8 mouse cellular contexts compared by ENCODE assay signal in genomic region chr4:45971806-45972447, GRCm38 (mm10). TPM values are rescaled to one million over a fixed set of nuclear protein-coding genes. Genes with fewer than 3 reads are reported as not detected.
A peak's percentile ranks its signal among the peaks of the same experiment; 100 is the strongest.
DNase-seq lines count a peak whose midpoint lies in the region; ATAC-seq and TF ChIP-seq lines count a peak whose summit lies in the region.

No protein-coding gene starts in this region.

- TF ChIP-seq POLR2A in brain, embryonic 14.5 days (IDR thresholded peaks at IDR 0.05; ENCODE audit: borderline replicate concordance, extremely low read depth, insufficient read depth, insufficient read length, poor library complexity, severe bottlenecking), result peak; percentile 55; the same call in 1 of the 2 replicates

- 3% methylated on average over 51 of the region's 51 CpGs for WGBS in heart, embryonic 12.5 days
- 3% methylated on average over 48 of the region's 51 CpGs for WGBS in kidney, postnatal 0 days
- 3% methylated on average over 51 of the region's 51 CpGs for WGBS in liver, embryonic 12.5 days (ENCODE audit: insufficient replicate concordance)
- 2% methylated on average over 49 of the region's 51 CpGs for WGBS in stomach, embryonic 15.5 days

- H3K4me2 ChIP-seq in heart, embryonic 12.5 days, result peak overlapping the region; percentile 71
- H3K4me2 ChIP-seq in kidney, postnatal 0 days (ENCODE audit: low read length), result peak overlapping the region; percentile 86
- peak overlapping the region; percentile 99 for H3K4me2 ChIP-seq in liver, embryonic 12.5 days
- peak overlapping the region; percentile 90 for H3K4me2 ChIP-seq in stomach, embryonic 15.5 days

- H3K9me3 ChIP-seq in erythroblast, embryonic 14.5 days (ENCODE audit: control insufficient read depth, low read length), result no peaks in the 10 kb centered on the region
- H3K9me3 ChIP-seq in heart, embryonic 12.5 days (replicated peaks), result no peaks in the 10 kb centered on the region
- H3K9me3 ChIP-seq in kidney, postnatal 0 days (replicated peaks; ENCODE audit: low read length), result no peaks in the 10 kb centered on the region
- no peaks in the 10 kb centered on the region for H3K9me3 ChIP-seq in liver, embryonic 12.5 days (replicated peaks)
- H3K9me3 ChIP-seq in stomach, embryonic 15.5 days, result no peaks in the 10 kb centered on the region

- DNase-seq in brain, embryonic 14.5 days (ENCODE audit: low read depth), result peak; percentile 97
- peak; percentile 96 for DNase-seq in kidney, postnatal 0 days (ENCODE audit: low spot score)
- DNase-seq in natural killer cell, adult 2 months (ENCODE audit: low spot score in 2 of 2), result peak; percentile 93 to 98

- H3K9ac ChIP-seq in heart, embryonic 12.5 days, result peak overlapping the region; percentile 87
- peak overlapping the region; percentile 85 for H3K9ac ChIP-seq in kidney, postnatal 0 days (ENCODE audit: low read depth, low read length)
- peak overlapping the region; percentile 81 for H3K9ac ChIP-seq in liver, embryonic 12.5 days
- H3K9ac ChIP-seq in stomach, embryonic 15.5 days, result peak overlapping the region; percentile 66

- no peaks in the 10 kb centered on the region for H3K36me3 ChIP-seq in C2C12 (ENCODE audit: control insufficient read depth, insufficient read depth)
- no peaks in the 10 kb centered on the region for H3K36me3 ChIP-seq in erythroblast, embryonic 14.5 days (ENCODE audit: control insufficient read depth)
- H3K36me3 ChIP-seq in heart, embryonic 12.5 days, result no peaks in the 10 kb centered on the region
- H3K36me3 ChIP-seq in kidney, postnatal 0 days (ENCODE audit: insufficient read depth, low read length), result no peaks in the 10 kb centered on the region
- H3K36me3 ChIP-seq in liver, embryonic 12.5 days, result no peaks in the 10 kb centered on the region
- no peaks in the 10 kb centered on the region for H3K36me3 ChIP-seq in stomach, embryonic 15.5 days

- peak; percentile 92 for TF ChIP-seq CTCF in C2C12 (IDR thresholded peaks at IDR 0.05; ENCODE audit: control insufficient read depth, insufficient read depth, insufficient read length)
- TF ChIP-seq CTCF in brain, embryonic 14.5 days (IDR thresholded peaks at IDR 0.05; ENCODE audit: borderline replicate concordance, extremely low read depth, insufficient read depth, insufficient read length), result peak; percentile 86
- TF ChIP-seq CTCF in kidney, postnatal 0 days (IDR thresholded peaks at IDR 0.05; ENCODE audit: low read depth), result peak; percentile 87

- H3K4me3 ChIP-seq in C2C12 (ENCODE audit: insufficient read depth, poor library complexity, severe bottlenecking), result peak overlapping the region; percentile 57
- H3K4me3 ChIP-seq in erythroblast, embryonic 14.5 days (replicated peaks), result peak overlapping the region; percentile 81
- H3K4me3 ChIP-seq in heart, embryonic 12.5 days, result peak overlapping the region; percentile 94
- peak overlapping the region; percentile 90 for H3K4me3 ChIP-seq in kidney, postnatal 0 days (replicated peaks; ENCODE audit: low read depth, low read length)
- H3K4me3 ChIP-seq in liver, embryonic 12.5 days, result peak overlapping the region; percentile 84
- peak overlapping the region; percentile 96 for H3K4me3 ChIP-seq in stomach, embryonic 15.5 days (replicated peaks)

- peaks cover 56% of the 10 kb centered on the region for H3K79me2 ChIP-seq in C2C12 (ENCODE audit: control insufficient read depth, insufficient read depth)

- peak overlapping the region; percentile 30; the same call in 1 of the 2 replicates for H3K27ac ChIP-seq in heart, embryonic 12.5 days (ENCODE audit: poor library complexity, severe bottlenecking)
- peak overlapping the region; percentile 86 for H3K27ac ChIP-seq in kidney, postnatal 0 days
- no peak overlapping the region for H3K27ac ChIP-seq in liver, embryonic 12.5 days
- peak overlapping the region; percentile 74 for H3K27ac ChIP-seq in stomach, embryonic 15.5 days

- no peaks in the 10 kb centered on the region for H3K27me3 ChIP-seq in C2C12 (ENCODE audit: control insufficient read depth, insufficient read depth, insufficient read length)
- peaks cover 70% of the 10 kb centered on the region for H3K27me3 ChIP-seq in erythroblast, embryonic 14.5 days (ENCODE audit: control insufficient read depth)
- no peaks in the 10 kb centered on the region for H3K27me3 ChIP-seq in heart, embryonic 12.5 days (replicated peaks)
- no peaks in the 10 kb centered on the region for H3K27me3 ChIP-seq in kidney, postnatal 0 days (ENCODE audit: insufficient read depth, low read length)
- peaks cover 41% of the 10 kb centered on the region for H3K27me3 ChIP-seq in liver, embryonic 12.5 days (replicated peaks)
- H3K27me3 ChIP-seq in stomach, embryonic 15.5 days (replicated peaks), result no peaks in the 10 kb centered on the region

- peaks cover 14% of the 10 kb centered on the region for H3K4me1 ChIP-seq in erythroblast, embryonic 14.5 days (ENCODE audit: control insufficient read depth)
- peaks cover 34% of the 10 kb centered on the region for H3K4me1 ChIP-seq in heart, embryonic 12.5 days (replicated peaks)
- peaks cover 14% of the 10 kb centered on the region for H3K4me1 ChIP-seq in kidney, postnatal 0 days (replicated peaks; ENCODE audit: insufficient read depth, low read length)
- peaks cover 23% of the 10 kb centered on the region for H3K4me1 ChIP-seq in liver, embryonic 12.5 days
- H3K4me1 ChIP-seq in stomach, embryonic 15.5 days, result peaks cover 10% of the 10 kb centered on the region

- H3K79me3 ChIP-seq in C2C12 (ENCODE audit: low read depth), result peaks cover 17% of the 10 kb centered on the region

- peak overlapping the region; percentile 92 for H3ac ChIP-seq in C2C12 (ENCODE audit: control insufficient read depth, insufficient read length, low read depth)

- ATAC-seq in heart, embryonic 12.5 days (ENCODE audit: insufficient number of reproducible peaks, low FRiP score), result peak; percentile 99
- peak; percentile 98 for ATAC-seq in kidney, postnatal 0 days (replicated peaks; ENCODE audit: low FRiP score, low read depth)
- peak; percentile 97 for ATAC-seq in liver, embryonic 12.5 days
- ATAC-seq in stomach, embryonic 15.5 days (ENCODE audit: insufficient read depth, low FRiP score, low read depth), result peak; percentile 98

TF ChIP-seq in C2C12, 6 proteins besides CTCF, POLR2A, EP300 and RAD21:
- TF ChIP-seq USF1 (IDR thresholded peaks at IDR 0.05; ENCODE audit: low read depth) (no peak), MYOD1 (IDR thresholded peaks at IDR 0.05; ENCODE audit: control insufficient read depth, insufficient read length, low read depth) (no peak), FOSL1 (IDR thresholded peaks at IDR 0.05; ENCODE audit: insufficient read depth, low read length, poor library complexity, severe bottlenecking) (no peak), CEBPB (IDR thresholded peaks at IDR 0.05; ENCODE audit: low read depth) (no peak), MAX (IDR thresholded peaks at IDR 0.05) (peak; percentile 43), MYOG (IDR thresholded peaks at IDR 0.05; ENCODE audit: control insufficient read depth, extremely low read depth, insufficient read length) (no peak)

RNA-seq across cellular contexts. Expression of gene Tdrd7, which starts 6.8 kb away (rescaled TPM):
- 18.0 TPM for polyA plus RNA-seq in C2C12 (2012; fragmentation: generic; extraction: Trizol)
- 16.5 and 22.7 TPM in 2 replicates for polyA plus RNA-seq in brain, embryonic 14.5 days (2012; rRNA removed)
- 0.02 TPM in 1 of 2 replicates, not detected in the other for polyA plus RNA-seq in erythroblast, embryonic 14.5 days (2012)
- 20.9 and 22.3 TPM in 2 replicates for polyA plus RNA-seq in heart, embryonic 12.5 days (2016; fragmentation: Nextera tagmentation; extraction: Ambion mirVana)
- 22.9 and 25.1 TPM in 2 replicates for polyA plus RNA-seq in kidney, postnatal 0 days (2015; fragmentation: Nextera tagmentation; extraction: Ambion mirVana)
- 6.5 and 9.8 TPM in 2 replicates for polyA plus RNA-seq in liver, embryonic 12.5 days (2016; fragmentation: Nextera tagmentation; extraction: Ambion mirVana)
- polyA plus RNA-seq in stomach, embryonic 15.5 days (2015; fragmentation: Nextera tagmentation; extraction: Ambion mirVana), result 19.8 and 21.5 TPM in 2 replicates
